Mouse (Mus musculus): ENCODE data around the gene Rps9.
"Not testable (repeated sequence)": the region's sequence is repeated elsewhere in the genome, so short reads cannot be mapped to it uniquely, and the experiment has no call there.

Gene Rps9

DNA sequence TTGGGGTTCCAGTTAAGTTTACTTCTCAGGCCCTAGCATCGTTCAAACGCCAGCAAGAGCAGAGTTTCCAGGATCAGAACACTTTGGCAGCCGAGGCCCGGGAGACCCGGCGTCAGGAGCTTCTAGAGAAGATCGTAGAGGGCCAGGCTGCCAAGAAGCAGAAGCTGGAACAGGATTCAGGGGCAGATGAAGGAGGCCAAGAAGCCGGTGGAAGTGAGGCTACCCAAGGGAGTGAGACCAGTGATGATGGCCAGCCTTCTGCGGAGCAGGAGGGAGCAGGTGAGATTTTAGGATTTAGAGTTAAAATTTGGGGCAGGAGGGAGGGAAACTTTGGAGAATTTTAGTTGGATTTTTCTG, 8.9 kb upstream of the Rps9 start:
- DNase-seq (ENCODE audit: low read depth, low spot score) = not testable (repeated sequence)

DNA sequence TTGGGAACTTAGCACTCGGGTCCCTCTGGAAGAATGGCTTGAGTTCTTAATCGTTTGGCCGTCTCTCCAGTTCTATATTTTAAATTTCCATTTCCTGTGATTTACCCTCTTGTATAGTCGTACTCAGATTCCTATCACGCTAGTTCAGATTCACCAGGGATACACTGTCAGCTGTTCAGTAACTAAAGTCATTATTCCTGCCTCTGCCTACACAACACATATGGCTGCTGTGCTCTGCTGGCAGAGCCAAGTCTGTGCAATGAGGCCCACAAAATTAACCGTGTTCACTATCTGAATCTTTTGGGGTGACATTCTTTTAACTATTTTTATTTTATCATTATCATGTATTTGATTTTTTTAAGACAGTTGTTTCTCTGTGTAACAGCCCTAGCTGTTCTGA, 5.3 kb upstream of the Rps9 start:
- DNase-seq (ENCODE audit: low read depth, low spot score) = no peak

- DNase-seq (ENCODE audit: low read depth, low spot score) = no peak
Measured at GRCm38 (mm10) chr7:3703148-3703878, 480 bp upstream of the Rps9 start.

GRCm38 (mm10) chr7:3704475-3704874, 682 bp downstream of the Rps9 start:
- DNase-seq (ENCODE audit: low read depth, low spot score) = no peak

DNA sequence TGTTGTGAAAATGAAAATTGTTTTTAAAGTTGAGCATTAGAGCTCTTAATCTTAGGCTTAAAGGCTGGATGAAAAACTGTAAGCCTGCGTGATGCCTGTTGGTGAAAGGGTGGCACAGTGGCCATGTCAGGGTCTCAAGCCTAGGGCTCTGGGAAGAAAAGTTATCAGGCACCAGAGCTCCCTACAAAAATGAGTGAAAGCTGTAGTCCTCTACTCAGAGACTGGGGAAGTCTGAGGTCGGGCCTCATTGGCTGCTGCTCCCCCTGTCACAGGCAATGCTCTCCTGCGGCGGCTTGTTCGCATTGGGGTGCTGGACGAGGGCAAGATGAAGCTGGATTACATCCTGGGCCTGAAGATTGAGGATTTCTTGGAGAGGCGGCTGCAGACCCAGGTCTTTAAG, 1.7 kb downstream of the Rps9 start:
- not testable (repeated sequence) for DNase-seq (ENCODE audit: low read depth, low spot score)

GRCm38 (mm10) chr7:3705911-3706310, 2.1 kb downstream of the Rps9 start:
- no peak for DNase-seq (ENCODE audit: low read depth, low spot score)

DNA sequence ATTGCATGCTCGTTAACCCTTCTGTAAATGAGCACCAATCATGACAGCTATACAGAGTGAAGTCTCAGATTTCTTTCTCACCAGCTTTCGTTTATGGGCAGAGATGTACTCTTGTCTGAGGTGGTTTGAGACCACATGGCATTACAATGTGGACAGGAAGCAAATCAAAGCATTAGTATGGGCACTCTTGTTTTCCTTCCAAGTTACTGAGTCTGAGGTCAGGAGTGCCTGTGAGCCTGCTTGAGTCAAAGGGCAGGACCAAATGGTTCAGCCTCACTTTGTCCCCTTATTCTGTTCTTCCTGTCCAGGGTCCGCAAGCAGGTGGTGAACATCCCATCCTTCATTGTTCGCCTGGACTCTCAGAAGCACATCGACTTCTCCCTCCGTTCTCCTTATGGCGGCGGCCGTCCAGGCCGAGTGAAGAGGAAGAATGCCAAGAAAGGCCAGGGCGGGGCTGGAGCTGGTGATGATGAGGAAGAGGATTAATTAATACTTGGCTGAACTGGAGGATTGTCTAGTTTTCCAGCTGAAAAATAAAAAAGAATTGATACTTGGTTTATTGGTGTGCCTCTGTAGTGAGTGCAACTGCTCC, 2.6 kb downstream of the Rps9 start:
- no peak for DNase-seq (ENCODE audit: low read depth, low spot score)

DNA sequence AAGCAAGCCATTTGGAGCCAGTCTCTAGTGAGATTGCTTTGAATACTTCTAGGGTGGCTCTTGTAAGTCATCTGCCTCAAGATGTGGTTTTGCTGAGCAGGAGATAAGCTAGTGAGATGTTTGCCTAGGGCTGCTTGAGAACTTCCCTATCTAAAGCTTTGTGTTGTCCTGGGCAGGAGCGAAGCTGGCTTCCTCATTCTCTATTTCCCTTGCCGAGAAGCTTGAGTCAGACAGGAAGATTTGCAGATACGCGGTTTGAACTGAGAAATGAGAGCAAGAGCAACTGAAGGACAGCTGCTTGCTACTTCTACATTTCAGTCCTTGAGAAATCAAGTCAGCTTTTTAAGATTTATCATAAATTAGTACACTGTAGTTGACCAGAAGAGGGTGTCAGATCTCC, 3.2 kb downstream of the Rps9 start:
- DNase-seq (ENCODE audit: low read depth, low spot score) = no peak

- no peak for DNase-seq (ENCODE audit: low read depth, low spot score)
Measured at GRCm38 (mm10) chr7:3707568-3708413, 4.0 kb downstream of the Rps9 start.

DNA sequence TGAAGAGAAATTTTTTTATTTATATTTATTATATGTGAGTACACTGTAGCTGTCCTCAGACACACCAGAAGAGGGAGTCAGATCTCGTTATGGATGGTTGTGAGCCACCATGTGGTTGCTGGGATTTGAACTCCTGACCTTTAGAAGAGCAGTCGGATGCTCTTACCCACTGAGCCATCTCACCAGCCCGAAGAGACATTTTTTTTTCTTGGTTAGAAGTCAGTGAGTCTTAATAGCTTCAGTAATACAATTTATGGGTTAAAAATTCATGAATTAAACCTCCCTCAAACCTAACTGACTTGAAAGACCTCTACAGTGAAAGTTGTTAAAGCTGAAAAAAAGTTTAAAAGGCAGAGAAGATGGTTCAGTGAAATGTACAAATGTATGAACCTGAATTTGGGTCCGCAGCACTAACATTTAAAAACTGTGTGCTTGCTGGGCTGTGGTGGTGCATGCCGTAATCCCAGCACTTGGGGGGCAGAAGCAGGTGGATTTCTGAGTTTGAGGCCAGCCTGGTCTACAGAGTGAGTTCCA, 4.7 kb downstream of the Rps9 start:
- DNase-seq (ENCODE audit: low read depth, low spot score) = not testable (repeated sequence)

DNA sequence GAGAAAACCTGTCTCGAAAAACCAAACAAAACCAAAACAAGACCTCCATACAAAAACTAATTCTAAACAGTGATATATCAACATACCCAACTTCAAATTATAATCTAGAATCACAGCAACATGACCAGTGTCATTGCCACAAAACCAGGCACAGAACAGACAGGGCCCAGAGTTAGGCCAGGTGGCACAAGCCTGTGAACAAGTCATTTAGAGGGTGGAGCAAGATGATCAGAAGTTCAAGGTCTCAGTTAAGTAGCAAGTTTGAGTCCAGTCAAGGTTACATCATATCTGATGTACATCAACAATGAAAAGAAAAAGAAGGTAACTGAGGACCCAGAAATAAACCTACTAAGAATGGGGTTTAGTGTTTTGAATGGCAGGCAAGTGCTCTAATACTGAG, 5.2 kb downstream of the Rps9 start:
- no peak for DNase-seq (ENCODE audit: low read depth, low spot score)

- no peak for DNase-seq (ENCODE audit: low read depth, low spot score)
Measured at GRCm38 (mm10) chr7:3712264-3712942, 8.6 kb downstream of the Rps9 start.

DNA sequence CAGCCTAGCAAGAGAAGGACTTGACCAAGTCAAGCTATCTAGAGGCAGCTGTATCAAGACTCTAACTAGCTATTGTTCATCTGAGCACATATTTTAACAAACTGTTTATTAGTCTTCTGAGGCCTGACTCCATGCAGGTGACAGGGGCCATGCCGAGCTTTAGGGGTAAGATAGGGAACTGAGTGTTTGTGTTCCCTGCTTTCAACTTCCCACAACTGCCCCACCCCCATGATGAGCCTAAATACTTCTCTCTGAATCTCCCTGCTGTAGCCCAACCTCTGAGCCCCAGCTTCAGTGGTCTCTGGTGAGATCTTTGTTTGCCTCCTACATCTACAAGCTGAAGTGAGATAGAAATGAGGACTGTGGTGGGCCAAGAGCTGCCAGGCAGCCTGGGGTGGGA, 11.5 kb downstream of the Rps9 start:
- DNase-seq (ENCODE audit: low read depth, low spot score) = no peak

DNA sequence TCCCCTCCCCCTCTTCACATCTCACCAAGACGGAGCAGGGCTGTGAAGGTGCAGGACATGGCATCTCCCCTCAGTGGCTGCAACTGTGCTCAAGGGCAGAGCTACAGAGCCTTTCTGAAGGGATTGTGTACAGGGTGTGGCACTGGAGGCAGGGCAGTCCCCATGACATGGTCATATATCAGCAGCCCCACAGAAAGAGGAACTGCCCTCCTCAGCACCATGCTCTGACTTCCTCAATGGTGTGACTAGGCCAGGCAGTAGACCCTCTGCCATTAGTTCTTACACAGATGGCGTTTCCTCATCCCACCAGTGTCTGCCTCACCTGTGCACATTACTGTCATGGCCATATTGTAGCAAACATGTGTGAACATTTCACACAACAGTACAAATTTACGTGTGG, 16.5 kb downstream of the Rps9 start, which contains the start of gene Pirb:
TSS of gene Pirb (minus strand) at position 124 of the 400 bp plus-strand sequence.
- not testable (repeated sequence) for DNase-seq (ENCODE audit: low read depth, low spot score)

- not testable (repeated sequence) for DNase-seq (ENCODE audit: low read depth, low spot score)
Measured at GRCm38 (mm10) chr7:3725459-3725858, 21.7 kb downstream of the Rps9 start.

DNA sequence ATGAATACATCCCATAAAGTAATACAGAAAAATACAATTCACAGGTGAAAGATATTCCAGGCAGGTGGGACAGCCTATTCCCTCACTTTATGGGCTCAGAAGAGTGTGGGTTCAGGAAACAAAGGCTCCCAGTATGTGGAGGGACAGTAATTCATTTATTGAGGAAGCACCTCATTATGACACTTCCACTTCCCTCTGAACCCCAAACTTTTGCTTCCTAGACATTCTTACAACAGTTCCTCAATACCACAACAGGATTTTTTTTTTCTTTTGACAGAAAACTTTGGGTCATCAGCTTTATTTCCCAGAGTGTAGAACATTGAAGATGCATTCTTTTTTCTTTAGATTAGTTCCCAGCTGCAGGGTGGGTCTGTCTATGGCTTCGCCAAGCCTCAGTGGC, 28.9 kb downstream of the Rps9 start:
- DNase-seq (ENCODE audit: low read depth, low spot score) = not testable (repeated sequence)

All from embryo, embryonic 11.5 days (tissue).